Mouse (Mus musculus) heart, postnatal 25 days (tissue): ENCODE results near the gene Trh. TPM values are rescaled to one million over a fixed set of nuclear protein-coding genes. Genes with fewer than 3 reads are reported as not detected.
A peak's percentile ranks its signal among the peaks of the same experiment; 100 is the strongest.

Experiments used
- DNase-seq: peaks from one replicate; pipeline ENCODE4 v3.0.0; 2022; ENCODE audit warnings: low spot score
- intact Hi-C: fragments of 180-260 bp; cut with DNase I; formaldehyde crosslinking; loops from one replicate; pipeline ENCODE4 v1.15.1; 2025
- total RNA-seq, 2 experiments: library from RNA; stranded (reverse); gene quantifications; 2 replicates each; pipeline ENCODE4 v1.2.3; 2021

Trh gene
- not detected for total RNA-seq

- DNase-seq: no peak
- intact Hi-C loops: no loop called here
These were observed at the start of gene Trh for GRCm38 (mm10) chr6:92244591-92244990. TSS of gene Trh (minus strand) at chr6:92244650.

- intact Hi-C loops: no loop called here
- no peak for DNase-seq
These were observed 46.4 kb upstream of the Trh start for GRCm38 (mm10) chr6:92290826-92291225.

GRCm38 (mm10) chr6:92286889-92287288 lies 42.4 kb upstream of the Trh start:
- intact Hi-C loops: loop anchor here (1.0 to 5.0 kb wide), 4 partner anchors 190 to 456 kb away; no protein-coding TSS in a partner anchor
- no peak for DNase-seq

- intact Hi-C loops: loop anchor here (1.0 to 5.0 kb wide), 4 partner anchors 191 to 457 kb away; no protein-coding TSS in a partner anchor
These were observed 41.9 kb upstream of the Trh start for GRCm38 (mm10) chr6:92286258-92286888.

GRCm38 (mm10) chr6:92285559-92285958 lies 41.1 kb upstream of the Trh start:
- intact Hi-C loops: loop anchor here (2.0 to 5.0 kb wide), 2 partner anchors 155 to 192 kb away; no protein-coding TSS in a partner anchor

More at GRCm38 (mm10) chr6:92286258-92286888, 41.9 kb upstream of the Trh start:
- DNase-seq: no peak

GRCm38 (mm10) chr6:92277179-92277578 lies 32.7 kb upstream of the Trh start:
- no peak for DNase-seq

More at GRCm38 (mm10) chr6:92285559-92285958, 41.1 kb upstream of the Trh start:
- no peak for DNase-seq

GRCm38 (mm10) chr6:92273652-92274322 lies 29.3 kb upstream of the Trh start:
- intact Hi-C loops: no loop called here
- DNase-seq: no peak

More at GRCm38 (mm10) chr6:92277179-92277578, 32.7 kb upstream of the Trh start:
- intact Hi-C loops: no loop called here

GRCm38 (mm10) chr6:92272601-92273000 lies 28.2 kb upstream of the Trh start:
- intact Hi-C loops: no loop called here
- no peak for DNase-seq

- no peak for DNase-seq
- intact Hi-C loops: loop anchor here (1.0 to 5.0 kb wide), 4 partner anchors 50 to 492 kb away; partner anchors contain the start of gene 4930590J08Rik
These were observed 24.6 kb upstream of the Trh start for GRCm38 (mm10) chr6:92269019-92269418.

GRCm38 (mm10) chr6:92268001-92268400 lies 23.6 kb upstream of the Trh start:
- intact Hi-C loops: loop anchor here (5.0 kb wide), 3 partner anchors 196 to 491 kb away; partner anchors contain the start of gene 4930590J08Rik
- DNase-seq: no peak

GRCm38 (mm10) chr6:92261162-92261843 lies 16.9 kb upstream of the Trh start:
- intact Hi-C loops: no loop called here
- no peak for DNase-seq

GRCm38 (mm10) chr6:92255346-92255745 lies 10.9 kb upstream of the Trh start:
- DNase-seq: no peak
- intact Hi-C loops: no loop called here

- intact Hi-C loops: no loop called here
- DNase-seq: no peak
These were observed 8.9 kb upstream of the Trh start for GRCm38 (mm10) chr6:92253253-92253870.

GRCm38 (mm10) chr6:92247215-92247919 lies 2.9 kb upstream of the Trh start:
- intact Hi-C loops: no loop called here

GRCm38 (mm10) chr6:92246335-92246734 lies 1.9 kb upstream of the Trh start:
- intact Hi-C loops: no loop called here
- no peak for DNase-seq

More at GRCm38 (mm10) chr6:92247215-92247919, 2.9 kb upstream of the Trh start:
- no peak for DNase-seq

GRCm38 (mm10) chr6:92241178-92241906 lies 3.1 kb downstream of the Trh start:
- intact Hi-C loops: no loop called here
- DNase-seq: peak; percentile 7

- intact Hi-C loops: no loop called here
- DNase-seq: no peak
These were observed 9.4 kb downstream of the Trh start for GRCm38 (mm10) chr6:92235036-92235435.

- intact Hi-C loops: no loop called here
- no peak for DNase-seq
These were observed 12.7 kb downstream of the Trh start for GRCm38 (mm10) chr6:92231762-92232161.

- intact Hi-C loops: no loop called here
These were observed 13.1 kb downstream of the Trh start for GRCm38 (mm10) chr6:92231356-92231755.

More at GRCm38 (mm10) chr6:92231356-92231755, 13.1 kb downstream of the Trh start:
- DNase-seq: no peak
